Mouse (Mus musculus) c-Kit-negative CD71-positive TER-119-positive erythroid progenitor cells, embryonic 14.5 days (primary cell): ENCODE data around the gene Lrp3.
A peak's percentile ranks its signal among the peaks of the same experiment; 100 is the strongest.

ENCODE experiments used
- DNase-seq: peaks from one replicate; pipeline ENCODE4 v3.0.0-alpha.2; 2013; ENCODE audit warnings: low read depth, low spot score

Lrp3 gene

DNA sequence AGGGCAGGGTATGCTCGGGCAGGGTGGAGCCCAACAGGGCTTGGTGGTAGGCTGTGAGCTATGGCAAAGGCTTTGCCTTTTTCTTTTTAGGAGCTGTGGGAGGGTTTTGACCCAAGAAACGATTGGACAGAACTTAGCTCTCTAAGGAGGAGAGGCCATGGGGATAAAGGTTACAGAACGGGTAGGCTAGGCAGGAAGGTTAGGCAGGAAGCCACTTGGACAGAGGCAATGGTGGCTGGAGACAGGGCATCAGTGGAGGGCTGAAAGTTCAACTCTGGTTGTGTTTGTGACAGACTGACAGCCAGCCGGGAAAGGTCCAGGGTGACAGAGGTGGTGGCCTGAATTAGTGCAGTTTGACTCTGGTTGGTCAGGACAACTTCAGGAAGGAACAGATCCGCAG, 25.6 kb downstream of the Lrp3 start:
- no peak for DNase-seq

DNA sequence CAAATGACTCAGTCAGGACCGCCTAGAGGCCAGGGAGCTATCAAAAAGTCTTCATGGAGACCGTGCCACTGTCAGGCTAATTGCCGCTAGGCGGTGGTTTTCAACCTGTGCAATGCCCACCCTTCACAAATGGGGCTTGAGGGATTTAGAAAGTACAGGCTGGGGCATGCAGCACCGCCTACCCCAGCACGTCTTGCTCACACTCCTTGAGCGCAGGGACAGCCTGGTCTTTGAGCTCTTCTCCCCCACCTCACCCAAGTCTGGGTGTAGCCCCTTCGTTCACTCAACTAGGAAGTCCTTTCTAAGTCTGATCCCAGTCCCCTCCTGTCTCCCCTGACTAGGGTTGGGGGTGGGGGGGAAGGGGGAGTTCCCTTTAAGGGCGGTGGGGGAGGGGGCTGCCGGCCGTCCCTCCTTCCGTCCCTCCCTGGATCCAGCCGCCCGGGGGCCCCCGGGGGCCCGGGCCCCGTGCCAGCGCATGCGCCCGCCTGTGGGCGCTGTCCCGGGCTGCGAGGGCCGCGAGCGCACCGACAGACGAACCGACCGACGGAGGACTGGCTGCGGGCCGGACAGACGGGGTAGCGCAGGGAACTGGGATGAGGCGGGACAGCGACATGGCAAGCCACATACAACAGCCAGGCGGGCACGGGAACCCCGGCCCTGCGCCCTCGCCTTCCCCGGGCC, 29.3 kb downstream of the Lrp3 start, which contains the start of gene Slc7a10:
TSS of gene Slc7a10 (plus strand) at position 497 of the 681 bp plus-strand sequence.
- DNase-seq, result no peak

DNA sequence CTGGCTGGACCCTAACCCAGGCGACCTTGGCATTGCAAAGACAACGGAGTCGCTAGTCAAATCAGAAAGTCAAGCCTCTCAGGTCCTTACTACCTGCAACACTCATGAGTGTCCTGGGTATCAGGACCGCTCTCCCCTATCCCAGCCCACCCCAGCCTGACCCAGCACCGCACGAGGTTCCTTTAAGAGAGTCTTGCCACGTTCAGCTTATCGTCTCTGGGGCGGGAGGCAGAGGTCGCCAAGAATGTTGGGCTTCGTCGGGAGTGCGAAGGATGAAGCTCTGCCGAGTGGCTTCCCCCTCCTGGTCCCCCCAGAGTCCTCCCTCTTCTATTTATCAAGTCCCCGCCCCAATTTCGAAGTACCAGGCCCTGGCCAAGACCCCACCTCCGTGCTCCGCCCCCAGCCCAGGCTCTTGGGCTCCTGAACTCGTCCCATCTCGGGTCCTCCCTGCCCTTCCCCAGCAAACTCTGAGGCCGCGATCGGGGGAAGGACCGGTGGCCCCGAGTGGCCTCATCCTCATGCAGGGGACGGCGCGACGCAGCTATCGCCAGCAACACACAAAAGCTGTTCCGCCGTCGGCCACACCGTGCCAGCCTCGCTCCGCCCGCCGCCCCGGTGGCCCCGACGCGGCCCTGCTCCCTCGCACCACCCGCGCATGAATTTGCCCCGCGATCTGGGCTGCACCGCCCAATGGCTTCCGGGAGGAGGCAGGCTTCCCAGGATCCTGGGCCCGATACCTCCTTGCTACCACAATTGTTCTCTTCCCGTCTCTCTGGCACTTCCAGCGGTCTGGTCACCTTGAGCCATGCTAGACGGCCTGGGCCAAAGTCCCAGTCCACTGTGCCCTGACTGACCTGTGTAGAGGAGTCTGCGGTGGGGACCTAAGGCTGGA, 30.2 kb downstream of the Lrp3 start:
- DNase-seq, result no peak

DNA sequence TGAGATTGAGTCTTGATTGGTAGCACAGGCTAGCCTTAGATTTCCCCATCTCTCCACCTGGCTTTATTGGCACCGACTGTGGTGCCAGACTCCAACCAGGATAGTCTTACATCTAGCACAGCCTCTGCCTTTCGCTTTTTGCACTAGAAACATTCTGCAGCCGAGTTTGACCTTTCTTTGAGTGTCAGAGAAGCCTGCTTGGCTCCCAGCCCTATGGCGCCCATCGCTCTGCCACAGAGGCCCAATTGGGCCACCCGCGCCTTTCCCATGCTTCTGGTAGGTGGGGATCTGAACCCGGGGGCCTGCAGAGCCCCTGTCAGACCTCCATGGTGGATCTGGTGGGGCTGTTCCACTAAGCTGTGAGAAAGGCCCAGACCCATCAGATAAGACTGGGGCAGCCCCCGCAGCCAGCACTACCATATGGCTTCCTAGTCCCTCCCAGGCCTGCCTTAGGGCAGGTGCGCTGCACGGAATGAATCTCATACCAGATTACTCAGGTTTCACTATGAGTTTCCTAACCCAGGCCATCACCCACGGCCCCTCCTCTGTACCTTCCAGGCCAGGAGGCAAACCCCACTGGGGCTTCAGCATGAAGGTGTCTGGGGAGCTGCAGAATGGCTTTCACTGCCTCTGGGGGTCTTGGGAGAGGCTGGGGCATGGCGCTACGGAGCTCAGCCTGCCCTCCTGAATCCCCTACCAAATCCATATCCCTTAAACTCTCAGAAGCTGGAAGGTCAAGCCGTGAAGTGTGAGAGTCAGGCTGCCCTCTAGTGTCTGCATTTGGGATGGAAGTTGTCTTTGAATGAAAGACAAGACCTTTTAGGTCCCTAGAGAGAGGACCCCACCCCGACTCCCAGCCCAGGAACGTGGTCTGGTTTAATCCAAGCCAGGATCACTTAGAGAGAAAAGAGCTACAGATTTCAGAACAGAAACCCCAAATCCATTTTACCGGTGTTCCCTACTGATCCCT, 38.6 kb downstream of the Lrp3 start:
- DNase-seq, result no peak

DNA sequence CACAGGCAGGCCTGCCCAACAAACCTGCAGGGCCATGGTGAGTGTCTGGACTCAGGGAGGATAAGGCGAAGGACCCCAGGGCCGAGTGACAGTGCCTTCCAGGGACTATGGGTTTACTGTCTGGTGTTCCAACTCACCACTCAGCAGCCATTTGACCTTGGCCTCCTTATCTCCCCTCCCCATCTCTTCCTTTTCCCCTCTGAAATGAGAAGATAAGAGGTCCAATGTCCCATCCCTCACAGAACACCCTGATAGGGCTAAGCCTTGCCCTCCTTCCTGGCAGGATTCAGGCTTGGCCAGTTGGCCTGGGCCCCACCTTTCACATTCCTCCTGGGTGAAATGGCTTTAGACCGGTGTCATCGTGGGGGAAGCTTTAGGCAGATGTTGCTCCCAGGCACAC, 39.8 kb downstream of the Lrp3 start:
- no peak for DNase-seq

DNA sequence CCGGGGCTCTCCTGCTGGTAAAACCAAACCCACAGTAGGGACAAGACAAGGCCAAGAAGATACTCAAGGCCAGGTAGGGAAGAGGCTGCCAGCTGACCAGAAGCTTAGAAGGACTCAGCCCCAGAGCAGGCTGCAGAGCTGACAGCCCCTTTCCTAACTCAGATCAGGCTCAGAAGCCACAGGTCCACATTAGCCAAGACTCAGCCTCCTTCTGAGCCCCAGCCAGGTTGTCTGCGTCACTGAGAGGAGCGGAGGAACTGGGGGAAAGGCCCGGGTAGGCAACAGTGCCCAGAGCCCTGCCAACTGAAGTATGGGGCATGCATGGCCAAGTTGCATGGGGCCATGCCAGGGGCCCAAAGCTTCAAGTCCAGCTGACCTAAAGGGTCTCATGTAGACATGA, 42.8 kb downstream of the Lrp3 start:
- DNase-seq, result no peak

DNA sequence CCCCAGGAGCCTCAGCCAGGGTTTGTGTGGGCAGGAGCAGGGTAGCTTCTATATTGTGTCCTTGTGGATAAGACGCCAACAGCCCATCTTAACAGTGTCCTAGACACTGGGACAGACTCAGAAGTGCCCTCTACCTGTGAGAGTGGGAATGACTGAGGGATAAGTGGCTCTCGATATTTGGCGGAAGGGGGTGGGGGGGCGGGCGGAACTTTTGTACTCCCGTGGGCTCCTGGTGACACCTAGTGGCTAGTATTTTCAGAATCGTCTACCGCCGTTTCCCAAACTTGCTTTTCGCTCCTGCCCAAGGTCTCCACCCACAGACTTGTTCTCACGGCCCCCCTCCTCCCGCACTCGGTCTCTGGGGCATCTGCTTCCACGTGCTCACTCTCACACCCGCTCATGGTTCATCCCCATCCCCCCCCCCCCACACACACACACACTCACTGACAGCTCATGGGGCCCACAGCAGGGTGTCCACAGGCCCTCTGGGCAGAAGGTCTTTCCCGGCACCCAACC, 43.4 kb downstream of the Lrp3 start:
- DNase-seq, result no peak

DNA sequence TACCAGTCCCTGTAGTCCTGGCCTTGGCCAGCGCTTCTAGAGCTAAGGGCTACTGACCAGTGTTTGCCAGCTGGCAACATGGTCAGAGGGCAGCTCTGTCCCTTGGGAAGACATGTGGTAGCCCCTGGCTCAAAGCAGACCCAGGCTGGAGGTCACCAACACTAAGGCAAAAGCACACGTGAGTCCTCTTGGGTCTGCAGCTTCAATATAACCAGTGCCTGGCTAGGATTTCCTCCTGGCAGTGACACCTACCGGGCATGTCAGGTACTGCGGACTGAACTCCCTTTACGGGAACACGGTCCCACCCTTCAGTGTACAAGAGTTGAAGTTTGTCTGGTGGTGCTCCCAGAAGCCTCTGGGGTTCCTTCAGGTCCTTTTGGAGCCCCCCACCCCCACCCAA, 46.0 kb downstream of the Lrp3 start:
- DNase-seq, result peak; percentile 39

DNA sequence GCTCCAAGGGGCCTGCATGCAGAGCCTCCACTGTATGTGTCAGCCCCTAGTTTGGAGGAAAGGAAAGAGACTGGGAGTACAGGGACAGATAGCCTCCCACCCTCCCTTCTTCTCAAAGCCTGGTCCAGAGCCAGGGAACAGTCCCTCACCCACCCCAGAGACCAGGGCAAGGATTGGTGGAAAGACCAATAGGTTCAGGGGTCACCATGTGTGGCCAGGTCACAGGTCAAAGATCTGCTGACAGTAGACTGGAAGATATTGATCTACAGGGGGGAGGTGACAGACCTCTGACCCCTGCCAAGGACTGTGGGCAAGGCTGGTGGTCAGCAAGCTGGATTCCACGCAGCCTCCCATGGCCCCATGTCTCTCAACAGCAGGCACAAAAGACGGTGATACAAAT, 47.4 kb downstream of the Lrp3 start:
- no peak for DNase-seq

DNA sequence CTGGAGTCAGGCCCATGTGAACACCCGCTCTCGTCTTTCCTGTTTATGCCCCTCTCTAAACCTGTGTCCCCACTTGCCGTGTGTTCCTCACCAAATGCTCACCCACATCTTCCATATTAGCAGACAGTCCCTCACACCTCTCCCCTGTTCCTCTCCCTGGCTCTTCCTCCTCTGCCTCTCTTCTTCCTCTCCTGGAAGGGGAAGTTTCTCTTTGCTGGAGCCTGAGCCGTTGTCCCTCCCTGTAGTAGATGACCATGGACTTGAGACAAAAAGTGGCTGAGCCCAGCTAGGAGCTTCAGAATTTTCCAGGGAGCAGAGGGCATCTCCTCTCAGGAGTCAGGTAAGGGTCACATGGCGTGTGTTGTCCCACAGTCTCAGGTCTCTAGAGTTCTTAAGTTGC, 48.3 kb downstream of the Lrp3 start:
- DNase-seq, result no peak

DNA sequence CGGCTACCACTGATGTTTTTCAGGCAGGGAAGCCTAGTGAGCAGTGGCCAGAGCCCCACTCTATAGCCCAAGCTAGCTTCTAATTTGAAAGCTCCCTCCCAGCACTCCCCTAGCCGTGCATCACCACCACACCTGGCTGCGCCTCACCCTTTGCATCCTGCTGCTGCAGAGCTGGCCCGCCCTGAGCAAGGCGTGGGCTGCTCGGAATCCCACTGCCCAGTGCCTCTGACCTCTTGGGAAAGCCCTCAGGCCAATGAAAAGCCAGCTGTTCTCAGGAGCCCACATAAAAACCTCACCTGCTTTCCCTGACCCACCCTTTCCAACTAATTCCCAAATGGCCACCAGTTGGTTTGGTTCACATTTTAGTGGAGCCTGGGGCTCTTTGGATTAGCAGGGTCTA, 51.2 kb downstream of the Lrp3 start:
- no peak for DNase-seq

DNA sequence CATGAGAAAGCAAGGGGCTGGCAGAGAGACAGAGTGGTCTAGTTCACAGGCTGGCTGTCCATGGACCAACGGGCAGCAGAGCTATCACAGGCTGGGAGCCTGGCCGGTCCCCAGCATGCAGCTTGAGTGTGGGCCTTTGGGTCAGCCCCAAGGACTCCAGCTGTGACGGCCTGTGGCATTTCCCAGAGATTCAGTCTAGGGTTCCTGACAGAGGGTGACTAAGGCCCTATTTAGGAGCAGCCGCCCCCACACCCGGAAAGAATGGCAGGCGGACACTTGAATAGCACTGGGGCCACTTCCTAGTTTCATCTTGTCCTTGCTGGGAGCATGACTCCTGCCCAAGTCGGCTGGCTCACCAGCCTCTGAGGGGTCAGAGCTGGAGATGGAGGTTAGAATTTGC, 51.7 kb downstream of the Lrp3 start:
- DNase-seq, result no peak

DNA sequence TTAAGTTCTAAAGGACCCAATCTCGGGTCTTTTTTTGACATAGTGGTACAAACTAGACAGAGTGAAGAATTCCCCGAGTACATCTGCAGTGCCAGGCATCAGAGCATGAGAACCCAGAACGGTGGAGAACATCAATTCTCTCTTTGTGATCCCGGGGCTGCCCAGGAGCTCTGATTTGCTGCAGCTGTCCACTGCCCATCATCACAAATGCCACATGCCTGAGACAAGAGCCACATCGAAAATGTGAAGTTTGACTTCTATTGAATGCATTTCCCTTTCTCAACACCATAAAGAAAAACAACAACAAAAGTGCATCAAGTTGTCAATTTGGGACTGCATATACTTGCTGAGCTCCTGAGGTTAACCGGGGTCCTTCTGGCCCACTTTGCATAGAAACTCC, 52.9 kb downstream of the Lrp3 start:
- no peak for DNase-seq

DNA sequence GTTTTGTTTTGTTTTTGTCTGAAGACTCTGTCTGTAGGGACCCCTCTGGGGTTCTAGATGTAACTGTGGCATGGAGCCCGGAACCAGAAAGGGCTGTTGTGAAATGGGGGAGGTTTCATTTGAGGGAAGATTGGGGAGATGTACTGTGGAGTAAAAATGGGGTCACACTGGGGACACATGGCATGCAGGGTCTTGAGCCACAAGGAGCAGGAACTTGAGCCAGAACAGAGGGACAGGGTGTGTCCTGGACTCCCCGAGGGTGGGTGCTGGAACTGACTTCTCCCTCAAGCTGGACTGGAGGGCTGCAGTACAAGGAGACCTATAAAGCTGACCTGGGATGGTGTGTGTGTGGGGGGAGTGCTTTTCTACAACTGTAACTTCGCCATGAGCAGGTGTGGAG, 57.8 kb downstream of the Lrp3 start:
- DNase-seq, result no peak

DNA sequence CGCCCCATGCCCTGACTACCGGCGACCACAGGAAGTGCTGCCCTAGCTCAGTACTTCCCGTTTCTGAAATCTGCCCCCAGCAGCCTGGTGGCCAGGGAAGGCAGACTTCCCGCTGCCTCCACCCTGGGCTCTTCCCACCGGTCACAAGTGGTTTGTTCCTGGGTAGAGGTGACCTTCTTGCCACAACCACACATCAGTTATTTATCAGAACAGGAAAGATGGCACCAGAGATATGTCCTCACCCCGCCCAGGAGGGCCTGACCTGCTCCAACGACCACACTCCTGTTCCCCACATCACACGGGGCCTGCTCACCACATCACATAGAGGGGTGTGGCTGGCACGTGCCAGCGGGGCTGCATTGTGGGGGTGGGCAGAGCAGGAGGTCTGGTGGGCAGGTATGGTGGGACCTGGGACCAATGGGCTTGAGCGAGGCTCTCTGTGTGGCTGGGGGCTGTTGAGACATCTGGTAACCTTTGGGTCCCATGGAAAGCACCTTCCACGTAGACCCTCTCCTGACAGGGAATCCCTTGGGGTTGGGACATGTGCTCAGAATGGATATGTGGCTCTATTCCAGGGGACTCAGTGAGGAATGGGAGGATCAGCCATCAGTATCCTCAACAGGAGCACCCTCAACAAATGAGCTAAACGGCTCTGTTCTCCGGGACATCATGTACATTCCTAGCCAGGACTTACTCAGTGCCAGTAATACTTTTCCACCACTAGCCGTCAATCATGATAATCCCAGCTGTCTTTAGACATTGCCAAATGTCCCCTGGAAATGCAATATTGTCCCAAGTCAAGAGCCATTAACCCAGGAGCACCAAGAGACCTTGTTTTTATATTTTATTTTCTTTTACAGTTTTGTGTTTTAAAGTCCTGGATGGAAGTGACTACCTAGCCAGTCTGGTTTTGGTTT, 58.5 kb downstream of the Lrp3 start:
- no peak for DNase-seq

DNA sequence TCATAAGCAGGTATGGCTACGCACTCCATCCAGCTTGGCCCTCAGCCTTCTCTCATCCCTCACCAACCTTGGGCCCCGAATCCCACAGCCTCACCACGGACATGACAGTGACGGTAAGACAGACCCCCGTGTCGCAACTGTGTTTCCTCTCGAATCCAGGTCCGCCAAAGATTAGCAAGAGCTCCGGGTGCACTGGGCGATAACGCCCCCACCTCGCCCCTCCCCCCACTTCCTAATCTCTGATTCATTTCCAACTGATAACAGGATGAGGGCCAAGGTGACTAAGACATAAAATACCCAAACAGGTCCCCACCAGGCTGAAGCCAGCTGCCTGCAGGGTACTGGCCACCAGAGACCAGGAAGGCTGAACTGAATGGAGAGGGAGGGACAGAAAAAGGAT, 60.8 kb downstream of the Lrp3 start:
- no peak for DNase-seq

DNA sequence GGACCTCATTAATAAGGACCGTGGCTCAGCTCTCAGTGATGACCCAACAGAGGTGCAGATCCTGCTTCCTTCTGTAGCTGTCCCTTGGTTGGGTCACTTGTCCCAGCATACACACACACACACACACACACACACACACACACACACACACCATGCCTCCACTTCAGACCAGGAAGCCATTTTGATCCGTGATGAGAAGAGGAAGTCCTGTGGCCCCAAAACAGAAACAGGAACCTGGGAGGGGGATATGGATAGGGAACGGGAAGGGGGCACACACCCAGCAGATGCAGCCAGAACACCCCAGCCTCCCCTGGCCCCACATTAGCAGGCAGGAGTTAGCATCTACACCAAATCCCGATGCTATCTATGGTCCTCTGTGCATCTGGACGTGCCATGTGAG, 64.4 kb downstream of the Lrp3 start:
- no peak for DNase-seq
